In genomic region chr16:29434712-29435111, GRCm38 (mm10) we compare ENCODE assay signal across 10 mouse cellular contexts. TPM values are rescaled to one million over a fixed set of nuclear protein-coding genes. Genes with fewer than 3 reads are reported as not detected.
A peak's percentile ranks its signal among the peaks of the same experiment; 100 is the strongest.
DNase-seq lines count a peak whose midpoint lies in the region; ATAC-seq and TF ChIP-seq lines count a peak whose summit lies in the region.
"Had no signal": no experiment of that assay in that cellular context is flagged by ENCODE, and none has a peak within 500 bp of the region (broad histone marks: within the 10 kb centered on the region; RNA-seq: fewer than 3 reads in every experiment).

No protein-coding gene starts in this region.

- peak; percentile 4 to 28 for DNase-seq in heart, adult 18-20 months
- no peak for DNase-seq in heart, adult 9 months (ENCODE audit: low spot score in 2 of 2)
- no peak for DNase-seq in Patski (ENCODE audit: low read depth, low spot score)
- DNase-seq in embryo, embryonic 10 days (ENCODE audit: low spot score): peak; percentile 77
- DNase-seq in layer of hippocampus, postnatal 36 days: peak; percentile 20 to 41
- peak; percentile 40 for DNase-seq in thymus, postnatal 0 days (ENCODE audit: low spot score)

- H3K27ac ChIP-seq in hindbrain, embryonic 13.5 days: no peak overlapping the region
- no peak overlapping the region for H3K27ac ChIP-seq in midbrain, embryonic 13.5 days

- 21% methylated on average over 5 of the region's 5 CpGs for WGBS in hindbrain, embryonic 13.5 days
- 10% methylated on average over 5 of the region's 5 CpGs for WGBS in midbrain, embryonic 13.5 days

- no peak overlapping the region for H3K4me2 ChIP-seq in hindbrain, embryonic 13.5 days
- H3K4me2 ChIP-seq in midbrain, embryonic 13.5 days (replicated peaks): no peak overlapping the region

- H3K4me3 ChIP-seq in hindbrain, embryonic 13.5 days: no peak overlapping the region
- no peak overlapping the region for H3K4me3 ChIP-seq in midbrain, embryonic 13.5 days (replicated peaks)

- in situ Hi-C loops in Patski (cut with MboI; ENCODE audit: low pct_unique_long_range_greater_than_20kb): no loop called here

- H3K9ac ChIP-seq in hindbrain, embryonic 13.5 days: no peak overlapping the region
- H3K9ac ChIP-seq in midbrain, embryonic 13.5 days (replicated peaks): no peak overlapping the region

- ATAC-seq in Patski: peak; percentile 51
- 0 out of 2 replicates have a peak, but pooled peaks have one; percentile 61 for ATAC-seq in hindbrain, embryonic 13.5 days (ENCODE audit: low FRiP score)
- ATAC-seq in midbrain, embryonic 13.5 days: peak; percentile 87

- POLR2A ChIA-PET in Patski (lab: Charles Lee): no interaction called here

- peaks cover 5% of the 10 kb centered on the region for H3K27me3 ChIP-seq in Patski
- no peaks in the 10 kb centered on the region for H3K27me3 ChIP-seq in hindbrain, embryonic 13.5 days
- no peaks in the 10 kb centered on the region for H3K27me3 ChIP-seq in midbrain, embryonic 13.5 days

- H3K36me3 ChIP-seq in hindbrain, embryonic 13.5 days: no peaks in the 10 kb centered on the region
- no peaks in the 10 kb centered on the region for H3K36me3 ChIP-seq in midbrain, embryonic 13.5 days

- peak; percentile 58 for TF ChIP-seq CTCF in Patski (IDR thresholded peaks at IDR 0.05)

- H3K4me1 ChIP-seq in hindbrain, embryonic 13.5 days (replicated peaks): no peaks in the 10 kb centered on the region
- H3K4me1 ChIP-seq in midbrain, embryonic 13.5 days (replicated peaks): no peaks in the 10 kb centered on the region

- no peaks in the 10 kb centered on the region for H3K9me3 ChIP-seq in hindbrain, embryonic 13.5 days
- H3K9me3 ChIP-seq in midbrain, embryonic 13.5 days: no peaks in the 10 kb centered on the region

- CTCF ChIA-PET in Patski (lab: Charles Lee): interaction anchor here (1.3 kb wide), 1 partner anchor 22 kb away, joined by 3 read pairs; no protein-coding TSS in a partner anchor

RNA-seq across cellular contexts. Expression of gene Atp13a5, which starts 56.2 kb away (rescaled TPM):
- total RNA-seq in heart, adult 18-20 months (2021): under 1 TPM in 1 of 2 experiments, not detected in 1; 0.08 TPM
- polyA plus RNA-seq in Patski (2021): not detected
- 0.84 and 0.94 TPM in 2 replicates for polyA plus RNA-seq in hindbrain, embryonic 13.5 days (2015; fragmentation: Nextera tagmentation; extraction: Ambion mirVana)
- 10 to 100 TPM; 10.1 to 10.5 TPM for total RNA-seq in layer of hippocampus, postnatal 36 days (2021)
- polyA plus RNA-seq in midbrain, embryonic 13.5 days (2015; fragmentation: Nextera tagmentation; extraction: Ambion mirVana): 0.35 and 0.64 TPM in 2 replicates
- polyA plus RNA-seq in thymus, postnatal 0 days (2015; fragmentation: Nextera tagmentation; extraction: Ambion mirVana): not detected in 2 replicates
- total RNA-seq: heart, postnatal 36 days had no signal
- polyA plus RNA-seq: spleen, adult 2 months had no signal

Comparison
In these comparisons a context has a peak if more than half of its experiments do, and no peak if none do; other contexts are left out.
1. DNase-seq: peak in heart, adult 18-20 months (2 of 2), embryo, embryonic 10 days (single experiment), layer of hippocampus, postnatal 36 days (2 of 2) and thymus, postnatal 0 days (single experiment); none in heart, adult 9 months (0 of 2) and Patski (single experiment).
2. Peak in every context shown above with its lines, with median percentiles within 50 percentile points of each other: ATAC-seq.